Mouse (Mus musculus) MN1 (cell line): ENCODE results near the gene Olfr845.

Experiments used
- DNase-seq: peaks from one replicate; pipeline ENCODE4 v3.0.0-alpha.2; 2016; ENCODE audit warnings: low spot score

Gene Olfr845

DNA sequence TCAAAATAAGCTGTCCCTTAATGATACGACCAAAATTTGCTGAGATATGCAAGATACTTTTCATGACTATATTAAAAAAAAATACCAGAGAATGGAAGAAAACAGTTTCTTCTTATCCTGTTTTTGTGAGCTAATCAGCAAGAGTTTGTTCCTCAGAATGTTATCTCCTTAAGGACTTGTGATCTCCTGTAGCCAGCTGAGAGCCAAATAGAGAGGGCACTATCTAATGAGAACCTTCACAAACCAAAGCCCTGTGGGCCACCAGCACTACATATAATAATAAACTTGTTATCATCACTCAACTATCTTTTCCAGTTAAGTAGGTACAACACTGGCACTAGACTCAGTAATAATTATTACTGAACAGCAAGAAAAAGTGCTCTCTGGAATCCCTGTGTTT lies at the start of gene Olfr845:
Olfr845 (plus strand) TSS at position 301 of the 400 bp plus-strand sequence.
- no peak for DNase-seq

DNA sequence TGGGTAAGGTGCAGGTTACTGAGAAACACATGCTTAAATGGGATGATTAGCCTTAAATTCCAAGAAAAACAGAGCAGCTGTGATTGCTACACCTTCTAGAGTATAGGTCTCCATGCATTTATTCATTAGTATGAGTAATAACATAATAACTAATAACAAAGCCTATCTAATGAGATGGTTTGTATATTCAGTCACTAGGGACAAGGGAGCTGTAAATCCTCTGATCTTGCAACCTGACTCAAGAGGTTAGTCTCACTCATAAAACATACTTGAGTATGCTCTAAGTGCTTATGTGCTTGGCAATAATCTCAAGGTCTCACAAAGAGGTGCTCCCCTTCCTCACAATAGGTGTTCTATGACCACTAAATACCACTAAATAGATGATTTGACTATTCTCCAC lies 20.2 kb upstream of the Olfr845 start, which contains the start of gene Olfr844:
Olfr844 (plus strand) TSS at position 301 of the 400 bp plus-strand sequence.
- DNase-seq = no peak

DNA sequence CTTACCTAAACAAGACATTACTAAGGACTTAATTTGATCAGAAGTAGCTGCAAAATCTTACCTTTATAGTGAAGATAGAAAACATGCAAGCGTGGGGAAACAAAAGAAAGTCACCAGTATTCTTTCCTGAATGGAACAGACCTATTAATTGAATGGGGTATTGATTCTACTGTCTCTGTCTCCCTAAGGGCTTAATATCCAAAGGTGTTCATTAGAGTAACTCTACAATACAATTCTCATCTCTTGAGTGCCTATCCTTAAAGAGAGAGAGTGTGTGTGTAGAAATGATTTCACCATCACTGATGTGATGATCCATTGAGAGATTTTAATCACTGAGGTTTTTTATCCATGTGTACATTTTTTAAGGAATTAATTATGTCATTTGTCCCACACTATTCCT lies 27.6 kb downstream of the Olfr845 start, which contains the start of gene Olfr846:
Olfr846 (minus strand) TSS at position 101 of the 400 bp plus-strand sequence.
- DNase-seq = no peak

DNA sequence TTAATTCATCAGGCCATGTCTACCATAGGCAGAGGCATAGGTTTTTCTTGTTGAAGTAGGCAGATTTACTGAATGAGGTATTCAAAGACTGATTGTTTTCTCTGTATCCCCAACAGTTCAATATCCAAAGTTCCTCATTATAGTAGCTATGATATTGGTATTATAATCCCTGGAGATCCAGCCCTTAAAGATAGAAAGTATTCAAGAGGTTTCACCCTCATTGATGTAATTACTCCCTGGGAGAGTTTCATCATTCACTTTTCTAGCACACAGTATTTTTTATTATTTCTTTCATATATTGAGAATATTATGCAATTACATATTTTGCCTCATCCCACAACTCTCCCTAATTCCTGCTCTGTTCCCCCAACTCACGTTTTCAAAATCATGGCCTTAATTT lies 42.3 kb downstream of the Olfr845 start, which contains the start of gene Olfr847:
Olfr847 (minus strand) TSS at position 101 of the 400 bp plus-strand sequence.
- DNase-seq = no peak
